Mouse (Mus musculus): Measurements from ENCODE around the gene Tomm40. TPM values are rescaled to one million over a fixed set of nuclear protein-coding genes. Genes with fewer than 3 reads are reported as not detected.
"Not testable (repeated sequence)": the region's sequence is repeated elsewhere in the genome, so short reads cannot be mapped to it uniquely, and the experiment has no call there.

Gene Tomm40
- polyA plus RNA-seq, 1 experiment = 109 TPM

DNA sequence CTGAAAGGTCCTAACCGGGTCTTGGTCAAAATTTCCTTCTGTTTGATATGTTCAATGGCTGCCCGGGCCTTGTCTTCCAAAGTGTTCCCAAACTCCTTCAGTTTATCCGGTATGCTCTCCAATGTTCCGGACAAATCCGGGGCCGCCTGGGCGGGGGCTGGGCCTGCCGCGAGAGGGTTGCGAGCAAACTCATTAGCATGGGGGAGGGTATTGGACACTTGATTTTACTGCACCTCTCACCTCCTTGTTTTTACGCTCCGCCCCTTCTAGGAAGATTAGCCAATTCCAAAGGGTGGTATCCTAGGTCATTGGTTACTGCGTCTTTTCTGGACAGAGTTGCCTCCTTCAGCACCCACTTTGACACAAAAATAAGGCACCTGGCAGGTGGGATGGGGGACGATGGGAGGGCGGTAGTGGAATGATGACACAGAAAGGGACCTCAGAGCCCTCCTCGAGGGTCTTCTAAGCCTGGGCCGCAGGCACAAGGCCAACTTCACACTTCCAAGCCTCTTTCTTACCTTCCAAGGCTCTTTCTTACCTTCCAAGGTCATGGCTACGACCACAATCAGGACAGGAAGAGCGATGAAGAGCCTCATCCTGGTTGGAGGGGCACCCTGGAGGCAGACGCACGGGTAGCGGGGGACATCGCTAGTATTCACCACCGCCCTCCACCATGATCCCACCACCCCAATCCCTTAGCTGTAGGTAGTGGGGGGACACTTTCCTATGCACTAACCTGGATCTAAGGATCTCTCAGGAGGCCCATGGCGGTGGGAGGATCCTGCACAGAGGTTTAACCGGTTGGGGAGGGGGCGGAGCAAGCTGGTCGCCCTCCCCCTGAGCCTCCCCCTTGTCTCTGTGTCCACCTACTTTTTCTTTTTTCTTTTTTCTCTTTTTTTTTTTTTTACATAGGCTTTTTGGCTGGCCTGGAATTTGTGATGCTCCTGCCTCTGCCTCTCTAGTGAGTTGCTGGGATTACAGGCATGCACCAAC, 23.1 kb downstream of the Tomm40 start, which contains the start of gene Apoc1:
TSS of gene Apoc1 (minus strand) at position 788 of the 993 bp plus-strand sequence.
- H3K36me3 ChIP-seq (ENCODE audit: control insufficient read depth, insufficient read depth, low read length) = no peaks in the 10 kb centered on the region
- no peaks in the 10 kb centered on the region for H3K4me1 ChIP-seq (replicated peaks; ENCODE audit: control insufficient read depth, insufficient read depth, low read length)
- no peaks in the 10 kb centered on the region for H3K27me3 ChIP-seq (ENCODE audit: control insufficient read depth, insufficient read depth, low read length)
- TF ChIP-seq CTCF (IDR thresholded peaks at IDR 0.05; ENCODE audit: borderline replicate concordance, control insufficient read depth, extremely low read depth, insufficient read depth, low read length, poor library complexity) (no peak), POLR2A (IDR thresholded peaks at IDR 0.05; ENCODE audit: control insufficient read depth, extremely low read depth, insufficient read depth, low read length, poor library complexity) (no peak)
- no peak for DNase-seq
- no peak within 1 kb of the TSS for H3K4me3 ChIP-seq (ENCODE audit: control insufficient read depth, insufficient read depth, low read length)
- WGBS = 93% methylated on average over 28 of the region's 28 CpGs
- H3K27ac ChIP-seq (ENCODE audit: control insufficient read depth, insufficient read depth, low read length) = no peak within 1 kb of the TSS

DNA sequence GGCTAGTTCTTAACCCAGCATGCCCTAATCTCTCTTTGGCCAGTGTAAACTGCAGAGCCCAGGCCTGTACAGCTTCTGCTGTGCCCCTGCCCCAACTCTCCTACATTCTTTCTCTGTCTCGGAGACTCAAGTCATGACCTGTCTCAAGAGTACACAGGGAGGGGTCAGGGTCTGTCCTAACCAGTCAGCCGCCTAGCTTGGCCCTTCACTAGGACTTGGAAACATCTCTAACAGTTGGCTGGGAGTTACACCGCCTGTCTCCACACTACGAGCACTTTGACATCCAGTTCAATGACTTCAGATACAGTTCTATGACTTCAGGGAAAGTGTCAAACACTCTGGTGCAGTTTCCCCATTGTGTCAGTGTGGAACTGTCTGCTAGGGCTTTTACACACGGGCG, 23.8 kb downstream of the Tomm40 start:
- TF ChIP-seq CTCF (IDR thresholded peaks at IDR 0.05; ENCODE audit: borderline replicate concordance, control insufficient read depth, extremely low read depth, insufficient read depth, low read length, poor library complexity) = no peak
- no peak for TF ChIP-seq POLR2A (IDR thresholded peaks at IDR 0.05; ENCODE audit: control insufficient read depth, extremely low read depth, insufficient read depth, low read length, poor library complexity)
- no peaks in the 10 kb centered on the region for H3K36me3 ChIP-seq (ENCODE audit: control insufficient read depth, insufficient read depth, low read length)
- no peaks in the 10 kb centered on the region for H3K27me3 ChIP-seq (ENCODE audit: control insufficient read depth, insufficient read depth, low read length)
- no peak overlapping the region for H3K27ac ChIP-seq (ENCODE audit: control insufficient read depth, insufficient read depth, low read length)
- H3K4me1 ChIP-seq (replicated peaks; ENCODE audit: control insufficient read depth, insufficient read depth, low read length) = no peaks in the 10 kb centered on the region
- DNase-seq = no peak
- WGBS = 93% methylated on average over 6 of the region's 6 CpGs
- no peak overlapping the region for H3K4me3 ChIP-seq (ENCODE audit: control insufficient read depth, insufficient read depth, low read length)

DNA sequence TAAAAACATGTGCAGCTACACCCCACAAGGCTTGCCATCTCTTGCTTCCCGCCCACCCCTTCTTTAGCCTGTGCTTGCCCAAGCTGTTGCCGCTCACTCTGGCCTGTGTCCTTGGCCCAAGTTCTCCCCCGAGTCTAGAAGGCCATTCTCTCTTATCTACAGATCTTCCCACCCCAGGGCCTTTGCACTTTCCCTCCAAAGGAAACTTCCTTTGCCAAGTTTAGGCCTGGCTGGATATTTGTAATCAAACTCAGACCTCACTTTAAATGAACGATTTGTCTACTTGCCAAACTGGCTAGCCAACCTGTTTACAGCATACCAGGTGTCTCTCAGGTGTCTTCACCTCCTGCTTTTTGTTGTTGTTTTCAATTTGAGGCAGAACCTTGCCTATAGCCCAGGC, 24.4 kb downstream of the Tomm40 start:
- Histone ChIP-seq H3K27me3 (ENCODE audit: control insufficient read depth, insufficient read depth, low read length) (no peaks in the 10 kb centered on the region), H3K4me3 (ENCODE audit: control insufficient read depth, insufficient read depth, low read length) (no peak overlapping the region), H3K4me1 (replicated peaks; ENCODE audit: control insufficient read depth, insufficient read depth, low read length) (no peaks in the 10 kb centered on the region), H3K27ac (ENCODE audit: control insufficient read depth, insufficient read depth, low read length) (no peak overlapping the region), H3K36me3 (ENCODE audit: control insufficient read depth, insufficient read depth, low read length) (no peaks in the 10 kb centered on the region)
- TF ChIP-seq POLR2A (IDR thresholded peaks at IDR 0.05; ENCODE audit: control insufficient read depth, extremely low read depth, insufficient read depth, low read length, poor library complexity) (no peak), CTCF (IDR thresholded peaks at IDR 0.05; ENCODE audit: borderline replicate concordance, control insufficient read depth, extremely low read depth, insufficient read depth, low read length, poor library complexity) (no peak)
- DNase-seq = no peak
- WGBS = 93% methylated on average over 4 of the region's 4 CpGs

DNA sequence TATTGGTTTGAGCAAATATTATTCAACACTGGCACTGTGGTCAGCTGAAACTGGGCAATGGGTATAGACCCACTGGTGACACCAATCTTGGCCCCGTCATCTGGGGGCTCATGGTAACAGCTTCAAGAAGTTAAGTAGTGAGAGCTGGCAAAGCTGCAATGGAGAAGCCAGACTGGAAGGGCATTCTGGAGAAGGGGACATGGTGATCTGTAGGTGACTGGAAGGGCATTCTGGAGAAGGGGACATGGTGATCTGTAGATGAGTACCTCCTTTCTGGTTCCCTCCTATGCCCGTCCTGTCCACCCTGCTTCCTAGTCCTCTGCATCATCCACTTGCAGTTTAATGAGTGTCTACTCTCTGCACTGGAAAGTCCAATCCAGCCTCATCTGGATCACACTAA, 26.6 kb downstream of the Tomm40 start:
- WGBS = 95% methylated on average over 2 of the region's 2 CpGs
- no peak for DNase-seq
- no peaks in the 10 kb centered on the region for H3K36me3 ChIP-seq (ENCODE audit: control insufficient read depth, insufficient read depth, low read length)
- TF ChIP-seq POLR2A (IDR thresholded peaks at IDR 0.05; ENCODE audit: control insufficient read depth, extremely low read depth, insufficient read depth, low read length, poor library complexity) (no peak), CTCF (IDR thresholded peaks at IDR 0.05; ENCODE audit: borderline replicate concordance, control insufficient read depth, extremely low read depth, insufficient read depth, low read length, poor library complexity) (no peak)
- no peak overlapping the region for H3K4me3 ChIP-seq (ENCODE audit: control insufficient read depth, insufficient read depth, low read length)
- H3K27ac ChIP-seq (ENCODE audit: control insufficient read depth, insufficient read depth, low read length) = no peak overlapping the region
- no peaks in the 10 kb centered on the region for H3K27me3 ChIP-seq (ENCODE audit: control insufficient read depth, insufficient read depth, low read length)
- no peaks in the 10 kb centered on the region for H3K4me1 ChIP-seq (replicated peaks; ENCODE audit: control insufficient read depth, insufficient read depth, low read length)

DNA sequence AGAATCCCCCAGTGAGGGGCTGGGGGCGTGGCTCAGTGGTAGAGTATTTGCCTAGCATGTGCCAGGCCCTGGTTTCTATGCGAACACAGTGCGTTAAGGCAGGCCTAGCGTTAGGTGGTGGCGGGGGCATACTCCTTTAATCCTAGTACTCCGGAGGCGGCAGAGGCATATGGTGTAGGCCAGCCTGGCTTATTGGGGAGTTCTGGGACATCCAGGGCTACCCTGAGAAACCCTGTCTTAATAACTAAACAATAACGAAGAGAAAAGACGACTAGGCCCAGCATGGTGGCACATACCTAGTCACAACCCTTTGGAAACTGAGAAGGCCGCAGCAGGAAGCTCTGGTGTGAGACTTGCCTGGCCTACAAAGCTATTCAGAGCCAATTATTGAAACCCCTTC, 27.1 kb downstream of the Tomm40 start:
- DNase-seq = no peak
- Histone ChIP-seq H3K4me3 (ENCODE audit: control insufficient read depth, insufficient read depth, low read length) (no peak overlapping the region), H3K27ac (ENCODE audit: control insufficient read depth, insufficient read depth, low read length) (no peak overlapping the region), H3K27me3 (ENCODE audit: control insufficient read depth, insufficient read depth, low read length) (no peaks in the 10 kb centered on the region), H3K36me3 (ENCODE audit: control insufficient read depth, insufficient read depth, low read length) (no peaks in the 10 kb centered on the region), H3K4me1 (replicated peaks; ENCODE audit: control insufficient read depth, insufficient read depth, low read length) (no peaks in the 10 kb centered on the region)
- WGBS = 97% methylated on average over 10 of the region's 10 CpGs
- TF ChIP-seq POLR2A (IDR thresholded peaks at IDR 0.05; ENCODE audit: control insufficient read depth, extremely low read depth, insufficient read depth, low read length, poor library complexity) = no peak
- no peak for TF ChIP-seq CTCF (IDR thresholded peaks at IDR 0.05; ENCODE audit: borderline replicate concordance, control insufficient read depth, extremely low read depth, insufficient read depth, low read length, poor library complexity)

DNA sequence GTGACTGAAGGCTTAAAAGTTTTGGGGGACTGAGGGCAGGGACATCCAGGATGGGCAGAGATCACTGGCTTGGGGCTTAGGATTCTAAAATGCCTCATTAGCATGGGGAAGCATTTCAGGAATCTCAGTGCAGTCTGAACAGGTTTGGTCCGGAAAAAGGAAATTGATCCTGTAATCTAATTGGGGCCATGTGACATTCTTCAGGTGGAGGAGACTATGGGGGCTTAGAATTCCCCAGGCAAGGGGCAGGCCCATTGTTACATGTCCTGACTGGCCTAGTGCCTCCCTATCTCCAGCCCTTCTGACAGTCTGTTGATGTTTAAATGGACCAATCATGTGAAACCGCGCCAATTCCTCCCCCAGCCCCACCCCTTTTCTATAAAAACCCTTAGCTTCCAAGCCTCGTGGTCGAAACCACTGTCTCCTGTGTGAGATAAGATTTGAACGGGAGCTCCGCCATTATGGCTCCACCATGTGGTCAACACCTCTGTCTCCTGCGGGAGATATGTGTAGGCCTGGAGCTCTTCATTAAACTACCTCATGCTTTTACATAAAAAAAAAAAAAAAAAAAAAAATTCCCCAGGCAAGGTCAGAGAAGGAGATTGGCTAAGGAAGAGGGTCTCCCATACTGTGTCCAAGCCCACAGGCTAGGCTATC, 28.2 kb downstream of the Tomm40 start:
- WGBS = 71% methylated on average over 8 of the region's 8 CpGs
- not testable (repeated sequence) for H3K27ac ChIP-seq (ENCODE audit: control insufficient read depth, insufficient read depth, low read length); H3K27me3 ChIP-seq (ENCODE audit: control insufficient read depth, insufficient read depth, low read length); H3K4me1 ChIP-seq (replicated peaks; ENCODE audit: control insufficient read depth, insufficient read depth, low read length); H3K36me3 ChIP-seq (ENCODE audit: control insufficient read depth, insufficient read depth, low read length); DNase-seq; H3K4me3 ChIP-seq (ENCODE audit: control insufficient read depth, insufficient read depth, low read length)

All from thymus, adult 2 months (tissue).